Mouse (Mus musculus) hindbrain, embryonic 16.5 days (tissue): ENCODE measurements at regions not wholly inside any gene's neighbourhood (a gene's known extent, or its start where the extent isn't known, plus 50 kb on each side); places are given as distances from the start of the nearest gene placed in this dataset.

Experiments used
- ATAC-seq: fragments of 200-750 bp; cut with Nextera tagmentation; 2 replicates; pipeline ENCODE4 v1.8.0; 2017; ENCODE audit warnings: moderate TSS enrichment, moderate library complexity
- H3K27ac ChIP-seq: fragments of 300-500 bp; sonication (generic); 2 replicates; pipeline ENCODE4 v1.5.1; 2014; ENCODE audit warnings: low read depth, mild to moderate bottlenecking, control low read depth, low read length, moderate library complexity
- H3K27me3 ChIP-seq: fragments of 300-500 bp; sonication (generic); replicated peaks from 2 replicates; pipeline ENCODE4 v1.6.1; 2014; ENCODE audit warnings: low read length; ENCODE audit not compliant: control insufficient read depth, insufficient read depth
- H3K36me3 ChIP-seq: fragments of 300-500 bp; sonication (generic); 2 replicates; pipeline ENCODE4 v1.6.1; 2014; ENCODE audit warnings: mild to moderate bottlenecking, low read length, moderate library complexity, mixed read lengths; ENCODE audit not compliant: control insufficient read depth, insufficient read depth
- H3K4me1 ChIP-seq: fragments of 300-500 bp; sonication (generic); 2 replicates; pipeline ENCODE4 v1.6.1; 2014; ENCODE audit warnings: low read depth, low read length; ENCODE audit not compliant: control insufficient read depth, insufficient read depth
- H3K4me2 ChIP-seq: fragments of 300-500 bp; sonication (generic); 2 replicates; pipeline ENCODE4 v1.6.1; 2014; ENCODE audit warnings: mild to moderate bottlenecking, low read length, control low read depth, moderate library complexity
- H3K4me3 ChIP-seq: fragments of 300-500 bp; sonication (generic); 2 replicates; pipeline ENCODE4 v1.5.1; 2014; ENCODE audit warnings: mild to moderate bottlenecking, low read length, control low read depth, moderate library complexity
- H3K9ac ChIP-seq: fragments of 300-500 bp; sonication (generic); 2 replicates; pipeline ENCODE4 v1.6.1; 2014; ENCODE audit warnings: low read depth, mild to moderate bottlenecking, control low read depth, low read length, moderate library complexity
- H3K9me3 ChIP-seq: fragments of 300-500 bp; sonication (generic); 2 replicates; pipeline ENCODE4 v1.6.1; 2014; ENCODE audit warnings: mild to moderate bottlenecking, low read length, moderate library complexity; ENCODE audit not compliant: control insufficient read depth
- WGBS: fragments of 180-500 bp; shearing (Covaris S2); extraction: QIAGEN DNeasy Blood & Tissue Kit; methylation state at CpG from one replicate; pipeline ENCODE4 v1.1.7; 2014; 5-methylcytosine and 5-hydroxymethylcytosine counted together

DNA sequence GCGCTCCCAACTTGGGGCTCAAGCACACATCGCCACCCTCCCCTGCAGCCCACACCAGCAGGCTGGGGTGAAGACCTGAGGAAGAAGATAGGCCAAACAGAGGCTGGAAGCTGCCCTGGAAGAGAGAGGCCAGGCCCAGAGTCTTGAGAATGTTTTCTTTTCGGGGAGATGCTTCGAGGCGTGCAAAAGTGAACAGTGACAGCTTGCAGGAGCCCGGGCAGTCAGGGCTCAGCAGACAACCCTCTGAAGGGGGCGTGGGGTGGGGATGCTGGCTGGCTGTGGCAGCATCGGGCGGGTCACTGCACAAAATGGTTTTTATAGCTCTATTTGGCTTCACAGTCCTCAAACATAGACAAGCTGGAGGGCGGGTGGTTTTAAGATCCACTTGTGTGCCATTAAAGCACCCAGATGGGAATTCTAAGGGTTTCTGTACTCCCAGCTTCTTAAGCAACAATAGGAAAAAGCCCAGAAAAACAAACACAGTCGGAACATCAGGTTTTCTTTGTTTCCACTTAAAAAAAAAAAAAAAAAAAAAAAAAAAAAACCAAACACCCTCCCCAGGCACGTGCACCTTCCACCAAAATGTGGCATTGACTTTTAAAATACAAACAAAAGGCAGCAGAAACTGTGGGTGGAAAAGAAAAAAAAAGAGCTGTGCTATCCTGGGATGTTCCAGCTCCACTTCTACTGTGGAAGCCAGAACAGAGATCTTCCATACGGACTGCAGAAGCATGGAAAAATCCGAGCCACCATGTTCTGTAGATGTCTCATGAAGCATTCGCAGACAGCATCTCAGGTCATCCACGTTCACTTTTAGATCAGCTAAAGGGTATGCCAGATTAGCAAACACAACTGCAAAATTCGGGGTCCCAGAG is 123.5 kb downstream of the Ly86 start:
- ATAC-seq, result peak; percentile 65; the same call in 1 of the 2 replicates
- peak overlapping the region; percentile 42; the same call in 1 of the 2 replicates for H3K9ac ChIP-seq
- no peaks in the 10 kb centered on the region for H3K36me3 ChIP-seq
- H3K9me3 ChIP-seq, result no peaks in the 10 kb centered on the region
- H3K27me3 ChIP-seq, result no peaks in the 10 kb centered on the region
- no peak overlapping the region for H3K4me3 ChIP-seq
- 47% methylated on average over 17 of the region's 17 CpGs for WGBS
- H3K4me2 ChIP-seq, result peak overlapping the region; percentile 13; the same call in 1 of the 2 replicates
- peak overlapping the region; percentile 44; the same call in 1 of the 2 replicates for H3K27ac ChIP-seq
- H3K4me1 ChIP-seq, result peaks cover 9% of the 10 kb centered on the region

DNA sequence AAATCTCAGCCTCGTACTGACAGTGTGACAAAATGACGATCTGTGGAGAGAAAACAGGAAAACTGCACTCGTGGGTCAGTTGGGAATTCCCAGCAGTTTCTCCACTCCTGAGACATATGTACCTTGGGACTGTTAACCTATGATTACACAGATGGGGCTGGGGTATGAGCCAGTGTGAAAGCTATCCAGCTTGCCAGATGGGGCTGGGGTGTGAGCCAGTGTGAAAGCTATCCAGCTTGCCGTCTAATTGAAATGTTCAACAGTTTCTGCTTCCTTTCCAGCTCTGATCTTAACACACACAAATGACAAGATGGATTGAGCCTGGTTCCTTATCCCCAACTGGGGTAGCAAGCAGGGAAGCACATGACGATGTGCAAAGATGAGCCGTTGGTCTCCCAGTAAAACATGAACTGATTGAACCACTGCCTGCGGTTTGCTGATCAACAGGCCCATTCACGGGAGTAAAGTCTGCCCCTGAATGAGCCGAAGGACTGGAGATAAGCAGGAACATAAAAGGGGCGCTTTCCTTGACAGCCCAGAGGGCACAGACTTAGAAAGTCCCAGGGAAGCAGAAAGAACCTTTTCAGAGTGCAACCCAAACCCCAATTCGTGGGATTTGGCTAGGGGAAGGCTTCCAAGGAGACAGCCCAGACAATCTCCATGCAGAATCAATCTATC is 125.4 kb downstream of the Ly86 start:
- Histone ChIP-seq H3K4me1 (peaks cover 9% of the 10 kb centered on the region), H3K27ac (no peak overlapping the region), H3K4me3 (no peak overlapping the region), H3K9ac (no peak overlapping the region), H3K9me3 (no peaks in the 10 kb centered on the region), H3K4me2 (no peak overlapping the region), H3K36me3 (no peaks in the 10 kb centered on the region), H3K27me3 (no peaks in the 10 kb centered on the region)
- 51% methylated on average over 11 of the region's 11 CpGs for WGBS
- ATAC-seq, result no peak

DNA sequence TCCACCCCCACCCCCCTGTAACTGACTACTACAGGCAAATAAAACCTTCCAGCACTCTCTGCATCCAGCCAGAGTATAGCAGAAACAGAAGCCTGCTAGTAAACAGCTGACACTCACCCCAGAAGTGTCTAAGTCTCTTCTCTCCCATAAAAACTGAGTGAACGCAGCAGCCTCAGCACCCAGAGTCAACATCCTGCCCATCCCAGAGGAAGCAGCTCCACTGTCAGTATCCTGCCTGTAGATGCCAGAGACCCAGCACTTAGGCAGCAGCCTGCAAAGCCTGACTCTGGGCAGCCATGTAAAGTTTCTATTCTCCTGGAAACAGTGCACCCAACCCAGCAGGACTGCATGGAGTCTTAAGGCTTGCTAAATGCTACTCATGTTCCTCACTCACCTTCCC is 128.4 kb downstream of the Ly86 start:
- no peak overlapping the region for H3K4me2 ChIP-seq
- no peaks in the 10 kb centered on the region for H3K27me3 ChIP-seq
- no peak for ATAC-seq
- peaks cover 10% of the 10 kb centered on the region for H3K4me1 ChIP-seq
- no peak overlapping the region for H3K27ac ChIP-seq
- WGBS, result 74% methylated on average over 1 of the region's 1 CpGs
- H3K9ac ChIP-seq, result no peak overlapping the region
- no peaks in the 10 kb centered on the region for H3K9me3 ChIP-seq
- H3K4me3 ChIP-seq, result no peak overlapping the region
- no peaks in the 10 kb centered on the region for H3K36me3 ChIP-seq

DNA sequence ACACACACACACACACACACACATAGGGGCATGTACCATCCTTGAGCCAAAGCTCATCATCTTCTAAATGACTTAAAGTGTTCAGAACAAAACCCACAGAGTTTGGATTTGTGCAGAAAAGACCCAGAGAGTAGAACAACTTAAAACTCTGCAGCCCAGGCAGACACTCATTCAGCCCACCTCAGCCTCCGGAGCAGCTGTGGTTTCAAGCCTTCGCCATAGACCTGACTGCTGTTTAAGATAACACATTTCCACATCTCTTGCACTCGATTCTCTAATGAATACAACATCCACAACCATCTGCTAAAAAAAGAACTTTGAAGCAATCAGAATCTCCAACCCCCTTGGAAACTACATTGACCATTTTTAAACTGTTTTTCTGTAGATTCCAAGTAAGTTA is 130.8 kb downstream of the Ly86 start:
- Histone ChIP-seq H3K4me3 (no peak overlapping the region), H3K36me3 (no peaks in the 10 kb centered on the region), H3K9me3 (no peaks in the 10 kb centered on the region), H3K27ac (no peak overlapping the region), H3K27me3 (no peaks in the 10 kb centered on the region), H3K4me2 (no peak overlapping the region), H3K9ac (no peak overlapping the region), H3K4me1 (peaks cover 8% of the 10 kb centered on the region)
- no peak for ATAC-seq
- 90% methylated on average over 3 of the region's 3 CpGs for WGBS

DNA sequence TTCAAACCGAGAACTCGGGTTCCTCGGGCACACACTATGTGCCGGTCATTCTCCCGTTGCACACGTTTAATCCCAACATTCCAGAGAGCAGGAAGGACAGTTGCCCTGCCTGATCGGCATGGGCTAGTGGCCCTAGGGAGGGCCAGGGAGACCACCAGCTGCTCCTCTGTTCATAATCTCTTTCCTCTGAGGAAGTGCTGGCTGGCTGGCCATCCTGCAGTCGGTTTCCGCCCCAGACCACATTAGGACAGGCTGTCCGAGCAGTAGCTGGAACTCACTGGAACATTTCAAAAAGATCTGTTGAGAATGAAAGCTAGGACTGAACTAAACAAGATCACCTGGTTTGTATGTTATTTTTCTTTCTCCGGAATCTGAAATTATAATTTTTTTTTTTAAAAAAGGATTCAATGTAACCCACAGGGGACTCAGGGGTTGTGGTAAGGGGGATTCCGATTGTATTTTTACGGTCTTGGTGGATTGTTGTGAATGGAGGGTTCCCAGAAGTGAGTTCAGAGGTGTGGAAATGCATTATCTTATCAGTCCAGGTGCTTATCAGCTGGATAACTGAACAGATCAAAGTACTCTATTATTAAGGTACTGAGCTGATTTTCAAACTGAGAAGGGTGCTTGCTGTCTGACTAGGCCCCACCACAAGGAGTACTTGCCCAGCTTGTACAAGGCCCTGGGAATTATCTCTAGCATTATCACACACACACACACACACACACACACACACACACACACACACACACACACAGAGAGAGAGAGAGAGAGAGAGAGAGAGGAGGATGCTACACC is 131.4 kb downstream of the Ly86 start:
- peaks cover 8% of the 10 kb centered on the region for H3K4me1 ChIP-seq
- WGBS, result 65% methylated on average over 13 of the region's 13 CpGs
- no peaks in the 10 kb centered on the region for H3K36me3 ChIP-seq
- H3K27me3 ChIP-seq, result no peaks in the 10 kb centered on the region
- no peak overlapping the region for H3K9ac ChIP-seq
- H3K4me2 ChIP-seq, result no peak overlapping the region
- H3K9me3 ChIP-seq, result no peaks in the 10 kb centered on the region
- no peak for ATAC-seq
- no peak overlapping the region for H3K27ac ChIP-seq
- no peak overlapping the region for H3K4me3 ChIP-seq

DNA sequence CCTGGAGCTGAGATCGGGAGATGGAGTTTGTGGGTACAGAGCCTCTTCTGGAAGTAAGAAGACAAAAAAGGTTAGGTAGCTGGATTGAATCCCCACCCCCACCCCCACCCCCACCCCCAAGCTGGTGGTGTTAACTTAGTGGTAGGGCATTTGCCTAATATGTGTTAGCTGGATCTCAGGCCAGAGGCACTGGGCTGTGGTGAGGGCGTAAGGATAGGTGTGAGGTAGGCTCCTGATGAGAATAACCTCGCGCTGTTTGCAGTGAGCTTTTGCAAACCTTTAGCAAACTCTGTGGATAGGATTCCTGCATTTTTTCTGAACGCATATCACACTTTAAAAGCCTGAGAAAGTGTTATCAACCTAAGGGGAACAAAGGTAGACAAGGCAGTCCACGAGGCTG is 132.3 kb downstream of the Ly86 start:
- Histone ChIP-seq H3K27me3 (no peaks in the 10 kb centered on the region), H3K36me3 (no peaks in the 10 kb centered on the region), H3K9ac (peak overlapping the region; percentile 33), H3K27ac (no peak overlapping the region), H3K9me3 (no peaks in the 10 kb centered on the region), H3K4me2 (peak overlapping the region; percentile 54), H3K4me1 (peaks cover 10% of the 10 kb centered on the region), H3K4me3 (peak overlapping the region; percentile 25)
- ATAC-seq, result 0 out of 2 replicates have a peak, but pooled peaks have one; percentile 34
- 28% methylated on average over 6 of the region's 6 CpGs for WGBS

DNA sequence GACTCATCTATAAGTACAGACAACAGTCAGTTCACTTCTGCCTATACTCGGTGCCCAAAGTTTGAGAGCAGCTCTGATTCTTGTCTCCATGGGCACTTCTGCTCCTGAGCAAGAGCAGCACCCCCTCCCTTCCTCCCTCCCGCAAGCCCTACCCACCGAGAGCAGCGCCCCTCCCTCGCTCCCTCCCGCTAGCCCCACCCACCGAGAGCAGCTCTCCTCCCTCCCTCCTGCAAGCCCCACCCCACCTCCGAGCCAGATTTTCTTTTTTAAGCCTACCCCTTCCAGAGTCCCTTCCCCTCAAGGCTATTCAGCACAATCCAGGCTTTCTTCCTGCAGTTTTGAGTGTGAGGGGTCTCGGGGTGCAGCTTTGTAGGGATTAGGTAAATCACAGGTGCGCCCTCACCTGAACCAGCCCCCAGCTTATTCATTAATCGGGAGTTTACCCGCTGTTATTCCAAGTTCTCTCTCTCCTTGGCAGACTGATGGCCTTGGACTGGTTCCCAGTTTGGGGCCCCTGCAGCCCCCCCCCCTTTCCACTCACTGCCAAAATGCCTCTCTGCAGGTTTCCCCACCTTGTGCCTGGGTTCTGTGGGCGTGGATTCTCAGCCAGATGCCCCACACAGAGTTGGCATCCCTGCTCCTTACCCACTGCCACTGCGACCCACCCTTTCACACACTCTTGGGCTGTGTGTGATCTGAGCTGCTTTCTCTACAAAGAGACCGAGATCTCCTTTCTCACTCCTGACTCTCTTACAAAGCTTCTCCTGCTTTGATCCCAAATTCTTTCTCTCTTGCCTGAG is 132.9 kb downstream of the Ly86 start:
- peaks cover 12% of the 10 kb centered on the region for H3K4me1 ChIP-seq
- H3K9ac ChIP-seq, result peak overlapping the region; percentile 33
- no peaks in the 10 kb centered on the region for H3K27me3 ChIP-seq
- no peaks in the 10 kb centered on the region for H3K9me3 ChIP-seq
- peak overlapping the region; percentile 11; the same call in 1 of the 2 replicates for H3K27ac ChIP-seq
- peak overlapping the region; percentile 54 for H3K4me2 ChIP-seq
- 3% methylated on average over 13 of the region's 15 CpGs for WGBS
- peak overlapping the region; percentile 25 for H3K4me3 ChIP-seq
- peak; percentile 77 for ATAC-seq
- no peaks in the 10 kb centered on the region for H3K36me3 ChIP-seq

DNA sequence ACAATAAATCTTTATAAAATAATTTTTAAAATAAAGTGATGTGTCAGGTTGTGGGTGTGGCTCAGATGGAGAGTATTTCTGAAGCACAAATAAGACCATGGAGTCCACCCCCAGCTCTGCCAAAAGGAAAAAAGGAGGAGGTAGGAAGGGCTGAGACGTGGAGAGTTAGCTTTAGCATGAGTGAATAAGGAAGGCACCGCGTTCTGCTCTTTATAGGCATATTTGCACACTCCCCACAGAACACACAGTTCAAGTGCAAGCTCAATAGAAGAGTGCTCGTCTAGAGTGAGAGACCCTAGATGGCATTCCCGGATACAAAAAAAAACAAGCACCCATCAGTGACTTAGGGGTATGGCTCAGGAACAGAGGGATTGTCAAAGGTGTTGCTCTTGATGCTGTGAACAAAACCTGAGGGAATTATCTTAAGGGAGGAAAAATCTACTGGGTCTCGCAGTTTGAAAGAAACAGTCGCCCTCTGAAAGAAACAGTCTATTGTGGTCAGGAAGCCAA is 134.2 kb downstream of the Ly86 start:
- Histone ChIP-seq H3K9me3 (no peaks in the 10 kb centered on the region), H3K9ac (no peak overlapping the region), H3K27me3 (no peaks in the 10 kb centered on the region), H3K4me3 (no peak overlapping the region), H3K27ac (no peak overlapping the region), H3K4me2 (no peak overlapping the region), H3K4me1 (peaks cover 19% of the 10 kb centered on the region), H3K36me3 (no peaks in the 10 kb centered on the region)
- no peak for ATAC-seq
- WGBS, result 81% methylated on average over 7 of the region's 7 CpGs
